Mouse (Mus musculus) brain, adult 10 weeks (tissue): ENCODE results near the gene Mup1. TPM values are rescaled to one million over a fixed set of nuclear protein-coding genes. Genes with fewer than 3 reads are reported as not detected.

Experiments
- polyA plus RNA-seq: library from polyadenylated mRNA; stranded (reverse); fragments of 350-450 nt; fragmentation: Illumina TruSeq; extraction: RNeasy Lipid Tissue Mini Kit (QIAGEN cat#74804); gene quantifications from one replicate; pipeline ENCODE4 v1.2.3, GENCODE M21; 2015; ENCODE audit warnings: low read depth, low replicate concordance

The Mup1 gene
- polyA plus RNA-seq: not detected

DNA sequence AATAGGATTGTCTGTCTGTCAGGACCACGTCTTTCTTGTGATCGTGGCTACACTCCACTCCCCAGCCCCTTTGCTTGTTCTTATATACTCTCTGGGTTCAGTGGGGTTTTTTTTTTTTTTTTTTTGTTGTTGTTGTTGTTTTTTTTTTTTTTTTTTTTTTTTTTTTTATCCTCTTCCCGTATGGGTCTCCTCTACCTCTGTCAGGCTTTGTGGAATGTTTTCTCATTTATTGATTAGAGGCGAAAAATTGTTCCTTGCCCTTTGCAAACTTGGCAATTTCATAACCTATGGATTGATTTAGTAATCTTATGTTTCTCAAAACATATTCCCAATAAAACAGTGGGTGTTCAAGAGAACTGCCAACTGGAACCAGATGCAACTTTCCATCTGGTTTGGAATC is at the start of gene Mup1:
Gene Mup1 (minus strand): TSS at position 101 of the 400 bp plus-strand sequence.

Other genes with a start within 250 kb of the Mup1 start
- gene Mup9, start 80.0 kb downstream of the Mup1 start, polyA plus RNA-seq: not detected
- gene Mup10, start 80.2 kb upstream of the Mup1 start, polyA plus RNA-seq: not detected
- 1.1 TPM for gene Mup11, start 160.5 kb upstream of the Mup1 start, polyA plus RNA-seq
- not detected for gene Mup12, start 239.4 kb upstream of the Mup1 start, polyA plus RNA-seq